Comparison of ENCODE assay signal across 8 mouse cellular contexts in the genomic region with DNA sequence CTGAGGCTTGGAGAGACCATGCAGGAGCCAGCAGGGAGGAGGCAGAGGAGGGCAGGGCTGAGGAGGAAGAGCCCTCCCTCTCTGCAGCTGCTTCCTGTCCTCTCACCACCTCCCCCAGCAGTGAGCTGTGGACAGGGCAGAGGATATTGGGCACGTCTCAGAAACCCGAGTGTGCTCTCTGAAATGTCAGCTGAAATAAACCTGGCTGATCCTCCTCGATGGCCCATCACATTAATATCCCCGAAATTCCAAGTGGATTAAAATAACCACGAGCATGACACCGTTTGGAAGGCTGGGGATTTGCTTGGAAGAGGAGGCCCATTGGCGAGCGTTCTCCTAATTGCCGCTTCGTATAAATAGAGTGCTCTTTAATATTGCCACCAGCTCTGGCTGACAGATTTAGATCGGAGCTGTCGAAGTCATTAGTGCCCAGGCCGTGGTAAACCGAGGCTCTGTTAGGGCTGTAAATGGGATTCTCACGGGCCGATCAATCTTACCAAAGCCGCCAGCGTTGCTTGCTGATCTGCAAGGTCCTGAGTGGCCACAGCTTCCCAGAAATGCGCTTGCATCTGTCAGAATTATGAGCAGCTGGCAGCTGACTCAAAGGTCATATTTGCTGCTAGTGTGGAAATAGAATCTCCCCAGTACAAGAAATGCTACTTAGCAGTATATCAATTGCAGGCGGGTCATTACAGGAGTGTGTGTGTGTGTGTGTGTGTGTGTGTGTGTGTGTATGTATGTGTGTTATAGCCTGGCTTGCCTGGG.
DNase-seq lines count a peak whose midpoint lies in the region; ATAC-seq lines count a peak whose summit lies in the region.

No protein-coding gene starts in this region.

- H3K4me1 ChIP-seq in hindbrain, embryonic 10.5 days (replicated peaks), result peaks cover 23% of the 10 kb centered on the region
- 0 out of 2 replicates have a peak, but pooled peaks cover 6% of the 10 kb centered on the region for H3K4me1 ChIP-seq in lung, embryonic 16.5 days (replicated peaks; ENCODE audit: control insufficient read depth, insufficient read depth, low read length)

- H3K27ac ChIP-seq in hindbrain, embryonic 10.5 days, result peak overlapping the region; percentile 51
- no peak overlapping the region for H3K27ac ChIP-seq in lung, embryonic 16.5 days (ENCODE audit: low read length)

- no peak overlapping the region for H3K9ac ChIP-seq in lung, embryonic 16.5 days (ENCODE audit: low read length)

- no peaks in the 10 kb centered on the region; the same call in 1 of the 2 replicates for H3K27me3 ChIP-seq in hindbrain, embryonic 10.5 days (ENCODE audit: insufficient read depth, poor library complexity, severe bottlenecking)
- H3K27me3 ChIP-seq in lung, embryonic 16.5 days (ENCODE audit: control insufficient read depth, insufficient read depth, low read depth, low read length), result no peaks in the 10 kb centered on the region

- H3K36me3 ChIP-seq in hindbrain, embryonic 10.5 days, result no peaks in the 10 kb centered on the region
- H3K36me3 ChIP-seq in lung, embryonic 16.5 days (ENCODE audit: control insufficient read depth, insufficient read depth, low read length), result no peaks in the 10 kb centered on the region

- H3K9me3 ChIP-seq in hindbrain, embryonic 10.5 days, result no peaks in the 10 kb centered on the region; the same call in 1 of the 2 replicates
- no peaks in the 10 kb centered on the region for H3K9me3 ChIP-seq in lung, embryonic 16.5 days (ENCODE audit: control insufficient read depth, low read length)

- ATAC-seq in lung, embryonic 16.5 days (ENCODE audit: low read depth), result peak; percentile 80
- no peak for ATAC-seq in frontal cortex, adult (ENCODE audit: low TSS enrichment)

- DNase-seq in adrenal gland, adult 2 months, result peak; percentile 76
- peak; percentile 65 for DNase-seq in embryo, embryonic 11 days
- no peak for DNase-seq in hindbrain, embryonic 10.5 days (ENCODE audit: low spot score)
- DNase-seq in spleen, postnatal 14 days (ENCODE audit: low spot score in 2 of 2), result no peak
- DNase-seq in thymus, postnatal 0 days (ENCODE audit: low spot score), result no peak
- DNase-seq in right cerebral cortex, adult 18-20 months, result no peak

- H3K4me3 ChIP-seq in hindbrain, embryonic 10.5 days, result no peak overlapping the region
- no peak overlapping the region for H3K4me3 ChIP-seq in lung, embryonic 16.5 days (ENCODE audit: low read length)

- peak overlapping the region; percentile 22 for H3K4me2 ChIP-seq in lung, embryonic 16.5 days (ENCODE audit: low read depth, low read length)

- 79% methylated on average over 20 of the region's 20 CpGs for WGBS in hindbrain, embryonic 10.5 days
- 42% methylated on average over 20 of the region's 20 CpGs for WGBS in lung, embryonic 16.5 days

Comparison
In these comparisons a context has a peak if more than half of its experiments do, and no peak if none do; other contexts are left out.
1. DNase-seq: peak in adrenal gland, adult 2 months (single experiment) and embryo, embryonic 11 days (single experiment); none in hindbrain, embryonic 10.5 days (single experiment), spleen, postnatal 14 days (0 of 2), thymus, postnatal 0 days (single experiment) and right cerebral cortex, adult 18-20 months (single experiment).